Mouse (Mus musculus) liver, embryonic 14.5 days (tissue): Measurements from ENCODE around the gene Mgam. TPM values are rescaled to one million over a fixed set of nuclear protein-coding genes. Genes with fewer than 3 reads are reported as not detected.
"Not testable (repeated sequence)": the region's sequence is repeated elsewhere in the genome, so short reads cannot be mapped to it uniquely, and the experiment has no call there.

Experiments used
- ATAC-seq: fragments of 200-750 bp; cut with Nextera tagmentation; 2 replicates; pipeline ENCODE4 v1.8.0; 2017; ENCODE audit warnings: moderate number of reproducible peaks, mild to moderate bottlenecking, moderate library complexity; ENCODE audit not compliant: insufficient read depth
- DNase-seq, 3 experiments: peaks; one replicate each; pipeline ENCODE4 v3.0.0-alpha.2; 2012 to 2013; ENCODE audit warnings: low read depth in 3 of 3, low spot score in 3 of 3
- H3K27ac ChIP-seq: fragments of 300-500 bp; sonication (generic); 2 replicates; pipeline ENCODE4 v1.5.1; 2014; ENCODE audit warnings: moderate library complexity, mild to moderate bottlenecking, control low read depth, inconsistent platforms
- H3K27me3 ChIP-seq: fragments of 300-500 bp; sonication (generic); 2 replicates; pipeline ENCODE4 v1.6.1; 2014; ENCODE audit warnings: mild to moderate bottlenecking, low read length, moderate library complexity; ENCODE audit not compliant: control insufficient read depth, insufficient read depth
- H3K36me3 ChIP-seq: fragments of 300-500 bp; sonication (generic); replicated peaks from 2 replicates; pipeline ENCODE4 v1.6.1; 2014; ENCODE audit warnings: low read depth; ENCODE audit not compliant: control insufficient read depth, insufficient read depth
- H3K4me1 ChIP-seq, 2 experiments: fragments of 200-500 bp in 1 of 2; fragments of 300-500 bp in 1 of 2; sonication (generic) in 1 of 2; replicated peaks; 2 replicates each; pipeline ENCODE4 v1.6.1; 2012 to 2014; ENCODE audit warnings: antibody characterized with exemption in 1 of 2, inconsistent platforms in 1 of 2, low read length in 1 of 2; ENCODE audit not compliant: control insufficient read depth in 2 of 2, insufficient read depth in 2 of 2
- H3K4me2 ChIP-seq: fragments of 300-500 bp; sonication (generic); 2 replicates; pipeline ENCODE4 v1.6.1; 2014; ENCODE audit warnings: low read depth, mild to moderate bottlenecking, control low read depth, moderate library complexity
- H3K4me3 ChIP-seq, 2 experiments: fragments of 200-500 bp in 1 of 2; fragments of 300-500 bp in 1 of 2; sonication (generic) in 1 of 2; 2 replicates each; pipeline ENCODE4 v1.5.1; 2012 to 2014; ENCODE audit warnings: low read depth in 2 of 2, low read length in 2 of 2, mild to moderate bottlenecking in 2 of 2, control low read depth in 1 of 2, inconsistent platforms in 1 of 2, moderate library complexity in 1 of 2; ENCODE audit not compliant: insufficient read depth in 1 of 2
- H3K9ac ChIP-seq: fragments of 300-500 bp; sonication (generic); replicated peaks from 2 replicates; pipeline ENCODE4 v1.6.1; 2014; ENCODE audit warnings: mild to moderate bottlenecking, control low read depth, moderate library complexity
- H3K9me3 ChIP-seq: fragments of 300-500 bp; sonication (generic); 2 replicates; pipeline ENCODE4 v1.6.1; 2016; ENCODE audit warnings: low read length, mixed read lengths; ENCODE audit not compliant: control insufficient read depth
- CTCF ChIP-seq: IDR thresholded peaks from 2 replicates; pipeline ENCODE4 v1.5.1; 2016; ENCODE audit warnings: antibody characterized with exemption, low read depth, control low read depth
- EP300 ChIP-seq: IDR thresholded peaks from 2 replicates; pipeline ENCODE4 v1.6.1; 2016; ENCODE audit warnings: antibody characterized with exemption, low read depth
- WGBS: fragments of 180-500 bp; shearing (Covaris S2); extraction: QIAGEN DNeasy Blood & Tissue Kit; methylation state at CpG from one replicate; pipeline ENCODE4 v1.1.7; 2014; ENCODE audit not compliant: insufficient replicate concordance; 5-methylcytosine and 5-hydroxymethylcytosine counted together
- polyA plus RNA-seq, 2 experiments: library from polyadenylated mRNA; depleted of rRNA in 1 of 2; stranded (reverse) in 1 of 2; unstranded in 1 of 2; fragments of >200 nt; fragmentation: Nextera tagmentation in 1 of 2; extraction: Ambion mirVana in 1 of 2; gene quantifications; 2 replicates each; pipeline versions ENCODE4 v1.2.1 to v1.2.3; 2012 to 2014

Mgam gene
- polyA plus RNA-seq, 2 experiments = 1.4 to 2.3 TPM

- Histone ChIP-seq H3K36me3 (no peaks in the 10 kb centered on the region), H3K27me3 (no peaks in the 10 kb centered on the region), H3K9me3 (no peaks in the 10 kb centered on the region), H3K4me2 (no peak overlapping the region), H3K9ac (no peak overlapping the region), H3K4me3 (no peak overlapping the region), H3K4me1 (no peaks in the 10 kb centered on the region), H3K27ac (no peak overlapping the region)
- WGBS = 48% methylated on average over 2 of the region's 2 CpGs
- DNase-seq = no peak
- TF ChIP-seq CTCF = no peak
- no peak for TF ChIP-seq EP300
- no peak for ATAC-seq
Observed at GRCm38 (mm10) chr6:40660930-40661329, 32.3 kb downstream of the Mgam start.

GRCm38 (mm10) chr6:40689180-40689579, 60.5 kb downstream of the Mgam start:
- Histone ChIP-seq H3K36me3 (no peaks in the 10 kb centered on the region), H3K9ac (no peak overlapping the region), H3K27ac (no peak overlapping the region), H3K4me3 (no peak overlapping the region), H3K4me1 (no peaks in the 10 kb centered on the region), H3K27me3 (no peaks in the 10 kb centered on the region), H3K9me3 (no peaks in the 10 kb centered on the region), H3K4me2 (no peak overlapping the region)
- 3% methylated on average over 5 of the region's 5 CpGs for WGBS
- ATAC-seq (no peak), DNase-seq (peak; percentile 12 to 33 (median 23))
- no peak for TF ChIP-seq EP300
- peak; percentile 58 for TF ChIP-seq CTCF

GRCm38 (mm10) chr6:40692007-40692406, 63.4 kb downstream of the Mgam start:
- H3K36me3 ChIP-seq, H3K27ac ChIP-seq, H3K4me2 ChIP-seq, H3K9ac ChIP-seq, ATAC-seq, H3K4me3 ChIP-seq, H3K4me1 ChIP-seq, H3K9me3 ChIP-seq, H3K27me3 ChIP-seq, DNase-seq: not testable (repeated sequence)
- WGBS = 80% methylated on average over 3 of the region's 4 CpGs

GRCm38 (mm10) chr6:40713494-40713893, 84.9 kb downstream of the Mgam start:
- DNase-seq, H3K9me3 ChIP-seq, H3K27me3 ChIP-seq, ATAC-seq, H3K27ac ChIP-seq, H3K4me1 ChIP-seq, H3K4me3 ChIP-seq, H3K36me3 ChIP-seq, H3K4me2 ChIP-seq, H3K9ac ChIP-seq: not testable (repeated sequence)
- WGBS = 63% methylated on average over 5 of the region's 5 CpGs

- Histone ChIP-seq H3K27ac (no peak overlapping the region), H3K9ac (no peak overlapping the region), H3K36me3 (no peaks in the 10 kb centered on the region), H3K4me1 (no peaks in the 10 kb centered on the region), H3K27me3 (no peaks in the 10 kb centered on the region), H3K9me3 (no peaks in the 10 kb centered on the region), H3K4me3 (no peak overlapping the region), H3K4me2 (no peak overlapping the region)
- ATAC-seq (no peak), DNase-seq (no peak)
- TF ChIP-seq CTCF (no peak), EP300 (no peak)
- WGBS = 64% methylated on average over 1 of the region's 1 CpGs
Observed at GRCm38 (mm10) chr6:40715705-40716104, 87.1 kb downstream of the Mgam start.

GRCm38 (mm10) chr6:40728506-40728905, 99.9 kb downstream of the Mgam start:
- H3K4me1 ChIP-seq, H3K4me3 ChIP-seq, H3K27ac ChIP-seq, H3K4me2 ChIP-seq, H3K27me3 ChIP-seq, H3K36me3 ChIP-seq, DNase-seq, H3K9ac ChIP-seq, H3K9me3 ChIP-seq, ATAC-seq: not testable (repeated sequence)
- 72% methylated on average over 4 of the region's 4 CpGs for WGBS
